9 mouse cellular contexts compared by ENCODE assay signal in the genomic region with DNA sequence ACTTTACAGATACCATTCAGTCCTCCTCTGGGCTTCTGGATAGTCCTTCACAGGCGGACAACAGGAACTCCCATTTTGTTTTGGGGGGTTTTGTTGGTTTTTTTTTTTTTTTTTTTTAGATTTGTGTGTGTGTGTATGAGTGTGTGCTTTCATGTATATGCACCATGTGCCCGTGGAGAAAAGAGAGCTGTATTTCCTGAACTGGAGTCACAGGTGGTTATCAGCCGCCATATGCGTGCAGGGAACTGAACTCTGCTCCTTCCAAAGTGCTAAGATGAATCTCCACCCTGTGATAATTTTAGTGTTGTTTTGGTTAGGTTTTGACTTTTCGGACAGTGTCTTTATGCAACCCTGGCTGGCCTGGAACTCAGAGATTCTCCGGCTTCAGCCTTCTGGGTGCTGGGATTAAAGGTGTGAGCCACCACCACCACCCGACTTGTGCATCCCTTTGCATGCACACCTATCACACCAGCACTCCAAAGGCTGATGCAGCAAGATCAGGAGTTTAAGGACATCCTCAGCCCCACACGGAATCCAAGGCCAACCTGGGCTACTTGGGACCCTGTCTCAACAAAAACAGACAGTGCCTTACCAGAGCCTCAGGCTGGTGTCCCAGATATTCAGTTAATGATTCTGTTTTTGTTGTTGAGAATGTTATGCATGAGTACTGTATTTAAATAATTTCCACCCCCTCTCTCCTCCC. TPM values are rescaled to one million over a fixed set of nuclear protein-coding genes. Genes with fewer than 3 reads are reported as not detected.
DNase-seq lines count a peak whose midpoint lies in the region; ATAC-seq and TF ChIP-seq lines count a peak whose summit lies in the region.
"Had no signal": no experiment of that assay in that cellular context is flagged by ENCODE, and none has a peak within 500 bp of the region (broad histone marks: within the 10 kb centered on the region; RNA-seq: fewer than 3 reads in every experiment).

No protein-coding gene starts in this region.

- peaks cover 55% of the 10 kb centered on the region for H3K4me1 ChIP-seq in heart, embryonic 10.5 days
- H3K4me1 ChIP-seq in ES-E14 (ENCODE audit: control insufficient read depth in 2 of 2, insufficient read depth in 2 of 2, low read length in 2 of 2, poor library complexity in 1 of 2), result peaks cover 5 to 16% of the 10 kb centered on the region in 2 experiments
- peaks cover 21% of the 10 kb centered on the region for H3K4me1 ChIP-seq in hindbrain, embryonic 14.5 days (replicated peaks; ENCODE audit: control insufficient read depth, insufficient read depth, low read length)
- H3K4me1 ChIP-seq in liver, embryonic 16.5 days (ENCODE audit: control insufficient read depth, low read depth, low read length), result peaks cover 33% of the 10 kb centered on the region

- peak overlapping the region; percentile 99 for H3K4me3 ChIP-seq in heart, embryonic 10.5 days
- H3K4me3 ChIP-seq in ES-E14 (ENCODE audit: insufficient read depth in 1 of 2, low read depth in 1 of 2, low read length in 2 of 2, poor library complexity in 1 of 2, severe bottlenecking in 1 of 2), result peak overlapping the region; percentile 96 to 100; a peak in 3 of 4 replicates
- peak overlapping the region; percentile 99 for H3K4me3 ChIP-seq in hindbrain, embryonic 14.5 days (replicated peaks; ENCODE audit: low read length)
- H3K4me3 ChIP-seq in liver, embryonic 16.5 days (ENCODE audit: low read depth, low read length), result peak overlapping the region; percentile 71

- 70% methylated on average over 8 of the region's 8 CpGs for WGBS in heart, embryonic 10.5 days
- 79% methylated on average over 8 of the region's 8 CpGs for WGBS in hindbrain, embryonic 14.5 days
- 37% methylated on average over 8 of the region's 8 CpGs for WGBS in liver, embryonic 16.5 days (ENCODE audit: insufficient replicate concordance)

- in situ Hi-C loops in ES-E14 (cut with MboI; ENCODE audit: low sequenced_read_pairs in 2 of 2, unreplicated experiment in 2 of 2), result no loop called here

- ATAC-seq in hindbrain, embryonic 14.5 days (ENCODE audit: low FRiP score), result no peak
- no peak for ATAC-seq in liver, embryonic 16.5 days (ENCODE audit: low read depth)
- no peak for ATAC-seq in megakaryocyte-erythroid progenitor cell, adult 5-6 weeks (replicated peaks; ENCODE audit: low FRiP score, low TSS enrichment, poor library complexity, severe bottlenecking)
- no peak for ATAC-seq in cerebellum, adult (ENCODE audit: insufficient number of reproducible peaks, low FRiP score, low TSS enrichment)

- H3K36me3 ChIP-seq in heart, embryonic 10.5 days, result peaks cover 17% of the 10 kb centered on the region
- H3K36me3 ChIP-seq in ES-E14 (ENCODE audit: control insufficient read depth, insufficient read depth, low read length, poor library complexity, severe bottlenecking), result no peaks in the 10 kb centered on the region
- H3K36me3 ChIP-seq in hindbrain, embryonic 14.5 days (replicated peaks; ENCODE audit: control insufficient read depth, insufficient read depth), result peaks cover 13% of the 10 kb centered on the region
- H3K36me3 ChIP-seq in liver, embryonic 16.5 days (ENCODE audit: control insufficient read depth, insufficient read depth), result no peaks in the 10 kb centered on the region; the same call in 1 of the 2 replicates

- DNase-seq in heart, embryonic 10.5 days (ENCODE audit: low spot score), result no peak
- DNase-seq in heart, adult 11 months, result no peak
- no peak for DNase-seq in ES-E14 (ENCODE audit: low read depth, low spot score)
- DNase-seq in hindbrain, embryonic 14.5 days (ENCODE audit: low spot score), result no peak
- DNase-seq in urinary bladder, postnatal 10 days (ENCODE audit: low spot score), result no peak

- H3K9me3 ChIP-seq in heart, embryonic 10.5 days, result no peaks in the 10 kb centered on the region
- no peaks in the 10 kb centered on the region for H3K9me3 ChIP-seq in ES-E14 (ENCODE audit: control insufficient read depth, insufficient read depth, low read depth, low read length)
- no peaks in the 10 kb centered on the region for H3K9me3 ChIP-seq in hindbrain, embryonic 14.5 days (ENCODE audit: control insufficient read depth, low read length)
- H3K9me3 ChIP-seq in liver, embryonic 16.5 days (replicated peaks; ENCODE audit: control insufficient read depth, low read length), result no peaks in the 10 kb centered on the region

- no peaks in the 10 kb centered on the region for H3K27me3 ChIP-seq in heart, embryonic 10.5 days (ENCODE audit: insufficient read depth, poor library complexity, severe bottlenecking)
- H3K27me3 ChIP-seq in hindbrain, embryonic 14.5 days (ENCODE audit: control insufficient read depth, insufficient read depth, low read length), result no peaks in the 10 kb centered on the region
- peaks cover 3% of the 10 kb centered on the region; the same call in 1 of the 2 replicates for H3K27me3 ChIP-seq in liver, embryonic 16.5 days (ENCODE audit: control insufficient read depth, insufficient read depth, low read depth, low read length)

- H3K27ac ChIP-seq in heart, embryonic 10.5 days, result peak overlapping the region; percentile 99
- no peak overlapping the region for H3K27ac ChIP-seq in ES-E14 (ENCODE audit: insufficient read depth, low read depth, low read length, poor library complexity, severe bottlenecking)
- 0 out of 2 replicates have a peak overlapping the region, but pooled peaks have one; percentile 88 for H3K27ac ChIP-seq in hindbrain, embryonic 14.5 days
- peak overlapping the region; percentile 62 for H3K27ac ChIP-seq in liver, embryonic 16.5 days (ENCODE audit: low read length)

- H3K4me2 ChIP-seq in hindbrain, embryonic 14.5 days (replicated peaks), result peak overlapping the region; percentile 91
- peak overlapping the region; percentile 89 for H3K4me2 ChIP-seq in liver, embryonic 16.5 days (ENCODE audit: low read depth, low read length)

- H3K9ac ChIP-seq in ES-E14 (ENCODE audit: insufficient read depth, low read depth, low read length, poor library complexity, severe bottlenecking), result peak overlapping the region; percentile 96; the same call in 1 of the 2 replicates
- peak overlapping the region; percentile 98 for H3K9ac ChIP-seq in hindbrain, embryonic 14.5 days
- peak overlapping the region; percentile 72 for H3K9ac ChIP-seq in liver, embryonic 16.5 days (ENCODE audit: low read depth, low read length)

TF ChIP-seq in ES-E14, 5 proteins besides CTCF, POLR2A, EP300 and RAD21:
- no peak for TF ChIP-seq ZC3H11A (IDR thresholded peaks at IDR 0.05; ENCODE audit: borderline replicate concordance, low read depth, low read length)
- no peak for TF ChIP-seq CHD2 (IDR thresholded peaks at IDR 0.05; ENCODE audit: low read depth, low read length)
- no peak for TF ChIP-seq ZNF384 (IDR thresholded peaks at IDR 0.05; ENCODE audit: low read depth, low read length)
- TF ChIP-seq HCFC1 (IDR thresholded peaks at IDR 0.05; ENCODE audit: borderline replicate concordance, insufficient read depth, low read length), result no peak
- no peak for TF ChIP-seq MAFK (IDR thresholded peaks at IDR 0.05; ENCODE audit: insufficient read depth, low read depth, low read length)

RNA-seq across cellular contexts. Expression of a gene that starts 1.4 kb away (rescaled TPM):
- 605 and 778 TPM in 2 replicates for polyA plus RNA-seq in heart, embryonic 10.5 days (2016; fragmentation: Nextera tagmentation; extraction: Ambion mirVana)
- 133 and 135 TPM in 2 replicates for total RNA-seq in ES-E14 (2012; rRNA removed)
- polyA plus RNA-seq in hindbrain, embryonic 14.5 days (2014; fragmentation: Nextera tagmentation; extraction: Ambion mirVana), result 482 and 502 TPM in 2 replicates
- polyA plus RNA-seq in liver, embryonic 16.5 days (2015; fragmentation: Nextera tagmentation; extraction: Ambion mirVana), result 190 and 193 TPM in 2 replicates
- total RNA-seq in megakaryocyte-erythroid progenitor cell, adult 5-6 weeks (2014; fragmentation: Nextera tagmentation), result 154 and 177 TPM in 2 replicates
- 99.5 and 128 TPM in 2 replicates for total RNA-seq in megakaryocyte-erythroid progenitor cell, adult 5-6 weeks (2017)

RNA-seq across cellular contexts. Expression of a gene that starts 24.3 kb away (rescaled TPM):
- polyA plus RNA-seq in heart, embryonic 10.5 days (2016; fragmentation: Nextera tagmentation; extraction: Ambion mirVana), result 34.9 and 37.8 TPM in 2 replicates
- total RNA-seq in ES-E14 (2012; rRNA removed), result 31.1 and 48.9 TPM in 2 replicates
- 176 and 178 TPM in 2 replicates for polyA plus RNA-seq in hindbrain, embryonic 14.5 days (2014; fragmentation: Nextera tagmentation; extraction: Ambion mirVana)
- 15.7 and 18.3 TPM in 2 replicates for polyA plus RNA-seq in liver, embryonic 16.5 days (2015; fragmentation: Nextera tagmentation; extraction: Ambion mirVana)
- total RNA-seq in megakaryocyte-erythroid progenitor cell, adult 5-6 weeks (2014; fragmentation: Nextera tagmentation), result 24.6 and 25.2 TPM in 2 replicates
- 20.4 and 28.7 TPM in 2 replicates for total RNA-seq in megakaryocyte-erythroid progenitor cell, adult 5-6 weeks (2017)

RNA-seq across cellular contexts. Expression of a gene that starts 47.9 kb away (rescaled TPM):
- polyA plus RNA-seq in heart, embryonic 10.5 days (2016; fragmentation: Nextera tagmentation; extraction: Ambion mirVana), result 159 and 233 TPM in 2 replicates
- total RNA-seq in ES-E14 (2012; rRNA removed), result 1.4 and 1.5 TPM in 2 replicates
- polyA plus RNA-seq in hindbrain, embryonic 14.5 days (2014; fragmentation: Nextera tagmentation; extraction: Ambion mirVana), result 164 and 190 TPM in 2 replicates
- polyA plus RNA-seq in liver, embryonic 16.5 days (2015; fragmentation: Nextera tagmentation; extraction: Ambion mirVana), result 15.3 and 20.3 TPM in 2 replicates
- not detected in 2 replicates for total RNA-seq in megakaryocyte-erythroid progenitor cell, adult 5-6 weeks (2014; fragmentation: Nextera tagmentation)
- total RNA-seq in megakaryocyte-erythroid progenitor cell, adult 5-6 weeks (2017), result not detected in 2 replicates
- total RNA-seq: megakaryocyte progenitor cell, adult 5-6 weeks had no signal

RNA-seq across cellular contexts. Expression of a gene that starts 56.2 kb away (rescaled TPM):
- 2.9 and 6.3 TPM in 2 replicates for polyA plus RNA-seq in heart, embryonic 10.5 days (2016; fragmentation: Nextera tagmentation; extraction: Ambion mirVana)
- 0.94 and 1.7 TPM in 2 replicates for total RNA-seq in ES-E14 (2012; rRNA removed)
- polyA plus RNA-seq in hindbrain, embryonic 14.5 days (2014; fragmentation: Nextera tagmentation; extraction: Ambion mirVana), result 0.74 and 1.5 TPM in 2 replicates
- 1.6 and 1.7 TPM in 2 replicates for polyA plus RNA-seq in liver, embryonic 16.5 days (2015; fragmentation: Nextera tagmentation; extraction: Ambion mirVana)
- total RNA-seq in megakaryocyte-erythroid progenitor cell, adult 5-6 weeks (2014; fragmentation: Nextera tagmentation), result 1.3 and 1.6 TPM in 2 replicates
- total RNA-seq in megakaryocyte-erythroid progenitor cell, adult 5-6 weeks (2017), result 2.9 and 3.8 TPM in 2 replicates
